Mouse (Mus musculus): ENCODE data around the gene Gm28729. TPM values are rescaled to one million over a fixed set of nuclear protein-coding genes. Genes with fewer than 3 reads are reported as not detected.

Gene Gm28729
- polyA plus RNA-seq, 1 experiment from 2014 or later, result not detected

GRCm38 (mm10) chr9:96437805-96438333 lies 87.2 kb downstream of the Gm28729 start:
- Histone ChIP-seq H3K27ac (ENCODE audit: low read depth, low read length) (peak overlapping the region; percentile 53), H3K27me3 (ENCODE audit: control insufficient read depth, insufficient read depth, low read length) (no peaks in the 10 kb centered on the region), H3K9me3 (ENCODE audit: control insufficient read depth, low read length) (no peaks in the 10 kb centered on the region), H3K36me3 (ENCODE audit: control insufficient read depth, insufficient read depth, low read length) (no peaks in the 10 kb centered on the region), H3K4me2 (ENCODE audit: low read depth, low read length) (peak overlapping the region; percentile 51), H3K4me3 (ENCODE audit: low read depth, low read length) (peak overlapping the region; percentile 29), H3K4me1 (ENCODE audit: control insufficient read depth, insufficient read depth, low read length) (peaks cover 9% of the 10 kb centered on the region), H3K9ac (replicated peaks; ENCODE audit: low read depth, low read length) (peak overlapping the region; percentile 50)
- WGBS, result under 1% methylated on average over 25 of the region's 25 CpGs
- ATAC-seq (ENCODE audit: low read depth), result peak; percentile 66

GRCm38 (mm10) chr9:96436901-96437804 lies 87.9 kb downstream of the Gm28729 start:
- no peaks in the 10 kb centered on the region for H3K9me3 ChIP-seq (ENCODE audit: control insufficient read depth, low read length)
- no peaks in the 10 kb centered on the region for H3K36me3 ChIP-seq (ENCODE audit: control insufficient read depth, insufficient read depth, low read length)
- no peaks in the 10 kb centered on the region for H3K27me3 ChIP-seq (ENCODE audit: control insufficient read depth, insufficient read depth, low read length)
- 12% methylated on average over 28 of the region's 28 CpGs for WGBS
- ATAC-seq (ENCODE audit: low read depth), result peak; percentile 48
- H3K27ac ChIP-seq (ENCODE audit: low read depth, low read length), result peak overlapping the region; percentile 53
- H3K4me1 ChIP-seq (ENCODE audit: control insufficient read depth, insufficient read depth, low read length), result peaks cover 9% of the 10 kb centered on the region
- H3K9ac ChIP-seq (replicated peaks; ENCODE audit: low read depth, low read length), result peak overlapping the region; percentile 50
- peak overlapping the region; percentile 51 for H3K4me2 ChIP-seq (ENCODE audit: low read depth, low read length)
- peak overlapping the region; percentile 29 for H3K4me3 ChIP-seq (ENCODE audit: low read depth, low read length)

Other genes with a start within 250 kb of the Gm28729 start
- gene Atp1b3, start 160.8 kb downstream of the Gm28729 start, polyA plus RNA-seq (2014; fragmentation: Nextera tagmentation; extraction: Ambion mirVana), result 168 and 198 TPM in 2 replicates
- gene Rnf7, start 46.6 kb downstream of the Gm28729 start, polyA plus RNA-seq (2014; fragmentation: Nextera tagmentation; extraction: Ambion mirVana), result 241 and 279 TPM in 2 replicates
- gene Rasa2, start 106.4 kb upstream of the Gm28729 start, polyA plus RNA-seq (2014; fragmentation: Nextera tagmentation; extraction: Ambion mirVana), result 22.4 and 24.0 TPM in 2 replicates
- 55.0 and 71.2 TPM in 2 replicates for gene Zbtb38, start 227.6 kb upstream of the Gm28729 start, polyA plus RNA-seq (2014; fragmentation: Nextera tagmentation; extraction: Ambion mirVana)